Mouse (Mus musculus) T-helper 17 cell (primary cell): ENCODE data around the gene Lbhd2.

Experiments
- in situ Hi-C, 2 experiments: fragments of 300-600 bp; cut with MboI, MseI; formaldehyde crosslinking; loops; 1 replicate in 1 of 2; 2 replicates in 1 of 2; pipeline ENCODE4 v1.15.1; 2025; ENCODE audit warnings: high pct_unique_total_duplicates in 2 of 2

The Lbhd2 gene

GRCm38 (mm10) chr12:111406622-111407021 lies at the start of gene Lbhd2:
Lbhd2 (plus strand) TSS chr12:111406809.
- in situ Hi-C loops = loop anchor here in 1 of 2 experiments (25.0 kb wide), 1 partner anchor 1506 kb away; no protein-coding TSS in a partner anchor

- in situ Hi-C loops = no loop called here
Measured at GRCm38 (mm10) chr12:111360671-111361070, 45.9 kb upstream of the Lbhd2 start.

GRCm38 (mm10) chr12:111361319-111362098 lies 45.1 kb upstream of the Lbhd2 start:
- in situ Hi-C loops = no loop called here

GRCm38 (mm10) chr12:111364234-111364633 lies 42.4 kb upstream of the Lbhd2 start:
- in situ Hi-C loops = no loop called here

- in situ Hi-C loops = no loop called here
Measured at GRCm38 (mm10) chr12:111367065-111367464, 39.5 kb upstream of the Lbhd2 start.

GRCm38 (mm10) chr12:111370249-111370648 lies 36.4 kb upstream of the Lbhd2 start:
- in situ Hi-C loops = loop anchor here in 1 of 2 experiments (10.0 kb wide), 1 partner anchor 1485 kb away; no protein-coding TSS in a partner anchor

GRCm38 (mm10) chr12:111371905-111372304 lies 34.7 kb upstream of the Lbhd2 start:
- in situ Hi-C loops = loop anchor here in 1 of 2 experiments (10.0 kb wide), 1 partner anchor 1487 kb away; no protein-coding TSS in a partner anchor

- in situ Hi-C loops = loop anchor here in 1 of 2 experiments (10.0 kb wide), 1 partner anchor 1489 kb away; no protein-coding TSS in a partner anchor
Measured at GRCm38 (mm10) chr12:111373411-111373810, 33.2 kb upstream of the Lbhd2 start.

- in situ Hi-C loops = loop anchor here in 1 of 2 experiments (10.0 kb wide), 1 partner anchor 1490 kb away; no protein-coding TSS in a partner anchor
Measured at GRCm38 (mm10) chr12:111374727-111375126, 31.9 kb upstream of the Lbhd2 start.

- in situ Hi-C loops = loop anchor here in 1 of 2 experiments (10.0 kb wide), 1 partner anchor 1491 kb away; no protein-coding TSS in a partner anchor
Measured at GRCm38 (mm10) chr12:111375559-111375958, 31.1 kb upstream of the Lbhd2 start.

- in situ Hi-C loops = loop anchor here in 1 of 2 experiments (10.0 kb wide), 1 partner anchor 1491 kb away; no protein-coding TSS in a partner anchor
Measured at GRCm38 (mm10) chr12:111376053-111376452, 30.6 kb upstream of the Lbhd2 start.

GRCm38 (mm10) chr12:111376826-111377331 lies 29.7 kb upstream of the Lbhd2 start:
- in situ Hi-C loops = loop anchor here in 1 of 2 experiments (10.0 kb wide), 1 partner anchor 1492 kb away; no protein-coding TSS in a partner anchor

GRCm38 (mm10) chr12:111377376-111377973 lies 29.1 kb upstream of the Lbhd2 start, which contains the start of gene Cdc42bpb:
Cdc42bpb (minus strand) TSS chr12:111377718.
- in situ Hi-C loops = loop anchor here in 1 of 2 experiments (10.0 kb wide), 1 partner anchor 1493 kb away; no protein-coding TSS in a partner anchor

- in situ Hi-C loops = loop anchor here in 1 of 2 experiments (10.0 kb wide), 1 partner anchor 1493 kb away; no protein-coding TSS in a partner anchor
Measured at GRCm38 (mm10) chr12:111377986-111378490, 28.6 kb upstream of the Lbhd2 start.

- in situ Hi-C loops = loop anchor here in 1 of 2 experiments (10.0 kb wide), 1 partner anchor 1494 kb away; no protein-coding TSS in a partner anchor
Measured at GRCm38 (mm10) chr12:111378812-111379211, 27.8 kb upstream of the Lbhd2 start.

GRCm38 (mm10) chr12:111385883-111386641 lies 20.5 kb upstream of the Lbhd2 start:
- in situ Hi-C loops = no loop called here

- in situ Hi-C loops = no loop called here
Measured at GRCm38 (mm10) chr12:111386642-111387120, 19.9 kb upstream of the Lbhd2 start.

- in situ Hi-C loops = no loop called here
Measured at GRCm38 (mm10) chr12:111387146-111387545, 19.5 kb upstream of the Lbhd2 start.

- in situ Hi-C loops = no loop called here
Measured at GRCm38 (mm10) chr12:111394008-111394407, 12.6 kb upstream of the Lbhd2 start.

GRCm38 (mm10) chr12:111396997-111397396 lies 9.6 kb upstream of the Lbhd2 start:
- in situ Hi-C loops = no loop called here
